Mouse (Mus musculus) heart, adult 2 months (tissue): ENCODE measurements at regions not wholly inside any gene's neighbourhood (a gene's known extent, or its start where the extent isn't known, plus 50 kb on each side); places are given as distances from the start of the nearest gene placed in this dataset.

Experiments used
- DNase-seq, 2 experiments: peaks; one replicate each; pipeline ENCODE4 v3.0.0; 2021
- H3K27ac ChIP-seq: fragments of 200-600 bp; 2 replicates; pipeline ENCODE4 v1.8.1; 2022
- H3K27me3 ChIP-seq: fragments of 200-500 bp; 2 replicates; pipeline ENCODE4 v1.6.1; 2012; ENCODE audit warnings: mild to moderate bottlenecking, low read length, inconsistent platforms, mixed read lengths; ENCODE audit not compliant: control insufficient read depth, insufficient read depth
- H3K36me3 ChIP-seq: fragments of 200-500 bp; 2 replicates; pipeline ENCODE4 v1.6.1; 2012; ENCODE audit warnings: low read length, inconsistent platforms; ENCODE audit not compliant: control insufficient read depth, insufficient read depth
- H3K4me1 ChIP-seq: fragments of 200-500 bp; 2 replicates; pipeline ENCODE4 v1.6.1; 2011; ENCODE audit warnings: low read length; ENCODE audit not compliant: control insufficient read depth, insufficient read depth
- H3K4me3 ChIP-seq: fragments of 200-600 bp; 2 replicates; pipeline ENCODE4 v1.8.1; 2022
- H3K79me2 ChIP-seq: fragments of 200-500 bp; replicated peaks from 2 replicates; pipeline ENCODE4 v1.6.1; 2012; ENCODE audit warnings: mild to moderate bottlenecking, inconsistent platforms, low read length, moderate library complexity, mixed read lengths; ENCODE audit not compliant: control insufficient read depth, insufficient read depth
- H3K9ac ChIP-seq: fragments of 200-500 bp; 2 replicates; pipeline ENCODE4 v1.6.1; 2012; ENCODE audit warnings: low read depth, mild to moderate bottlenecking, control low read depth, inconsistent platforms, low read length, mixed read lengths
- CTCF ChIP-seq: fragments of 200-600 bp; IDR thresholded peaks from 2 replicates; pipeline ENCODE4 v1.8.1; 2022; ENCODE audit warnings: antibody characterized with exemption, mild to moderate bottlenecking, moderate library complexity
- EP300 ChIP-seq: fragments of 200-500 bp; IDR thresholded peaks from 2 replicates; pipeline ENCODE4 v1.6.1; 2011; ENCODE audit warnings: low read depth, low read length, control low read depth; ENCODE audit not compliant: insufficient read depth
- POLR2A ChIP-seq: fragments of 200-500 bp; IDR thresholded peaks from 2 replicates; pipeline ENCODE4 v1.6.1; 2011; ENCODE audit warnings: mild to moderate bottlenecking, low read depth, low read length, control low read depth; ENCODE audit not compliant: insufficient read depth
- WGBS: fragments of 180-500 bp; shearing (Covaris S2); methylation state at CpG from one replicate; pipeline ENCODE4 v1.1.7; 2018; 5-methylcytosine and 5-hydroxymethylcytosine counted together
- intact Hi-C: fragments of 180-260 bp; cut with DNase I; formaldehyde crosslinking; loops from one replicate; pipeline ENCODE4 v1.15.1; 2025

DNA sequence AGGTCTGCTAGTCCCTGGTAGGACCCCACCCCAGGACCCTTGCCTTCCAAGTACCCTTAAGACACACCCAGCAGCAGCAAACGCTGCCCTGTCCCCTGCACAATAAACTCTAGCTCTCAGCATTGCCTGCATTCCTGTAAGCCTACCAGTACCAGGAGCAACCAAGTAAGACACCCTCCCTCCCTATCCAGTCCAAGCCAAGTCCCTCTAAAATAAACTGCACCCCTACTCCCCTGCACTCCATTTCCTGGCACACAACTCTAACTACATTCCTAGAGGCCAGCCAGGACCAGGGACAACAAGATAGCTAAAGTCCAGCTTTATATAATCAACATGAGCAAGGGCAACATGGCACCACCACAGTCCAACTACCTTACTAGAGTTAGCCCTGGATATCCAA, 103.5 kb downstream of the Ids start:
- Histone ChIP-seq H3K36me3 (no peaks in the 10 kb centered on the region), H3K27me3 (no peaks in the 10 kb centered on the region), H3K4me3 (no peak overlapping the region), H3K9ac (no peak overlapping the region), H3K27ac (no peak overlapping the region; the same call in 1 of the 2 replicates), H3K4me1 (no peaks in the 10 kb centered on the region), H3K79me2 (no peaks in the 10 kb centered on the region)
- no peak for TF ChIP-seq EP300
- TF ChIP-seq POLR2A = no peak
- no peak for TF ChIP-seq CTCF
- 75% methylated on average over 1 of the region's 1 CpGs for WGBS
- intact Hi-C loops = no loop called here
- DNase-seq = no peak

DNA sequence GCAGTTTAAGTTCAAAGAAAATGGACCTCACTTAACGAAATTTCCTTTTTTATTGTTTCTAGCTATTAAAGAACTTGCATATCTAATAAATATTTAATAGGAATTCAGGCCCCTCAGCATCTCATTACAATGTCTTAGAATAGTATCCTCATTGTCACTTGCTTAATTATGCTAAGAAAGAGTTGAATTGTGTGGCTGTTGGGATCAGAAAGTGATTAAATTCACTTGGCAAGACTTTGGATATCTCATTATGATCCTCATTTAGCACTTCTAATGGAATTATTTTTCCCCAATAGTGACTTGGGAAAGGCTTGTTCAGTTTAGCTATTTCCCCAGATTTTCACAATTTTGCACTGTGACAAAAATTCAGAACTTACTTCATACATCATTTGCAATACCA, 148.9 kb downstream of the Ids start:
- Histone ChIP-seq H3K4me3 (no peak overlapping the region), H3K36me3 (no peaks in the 10 kb centered on the region), H3K9ac (no peak overlapping the region), H3K27me3 (no peaks in the 10 kb centered on the region), H3K27ac (no peak overlapping the region), H3K79me2 (no peaks in the 10 kb centered on the region), H3K4me1 (no peaks in the 10 kb centered on the region)
- intact Hi-C loops = no loop called here
- TF ChIP-seq CTCF (no peak), EP300 (no peak), POLR2A (no peak)
- 54% methylated on average over 1 of the region's 1 CpGs for WGBS
- DNase-seq = no peak

DNA sequence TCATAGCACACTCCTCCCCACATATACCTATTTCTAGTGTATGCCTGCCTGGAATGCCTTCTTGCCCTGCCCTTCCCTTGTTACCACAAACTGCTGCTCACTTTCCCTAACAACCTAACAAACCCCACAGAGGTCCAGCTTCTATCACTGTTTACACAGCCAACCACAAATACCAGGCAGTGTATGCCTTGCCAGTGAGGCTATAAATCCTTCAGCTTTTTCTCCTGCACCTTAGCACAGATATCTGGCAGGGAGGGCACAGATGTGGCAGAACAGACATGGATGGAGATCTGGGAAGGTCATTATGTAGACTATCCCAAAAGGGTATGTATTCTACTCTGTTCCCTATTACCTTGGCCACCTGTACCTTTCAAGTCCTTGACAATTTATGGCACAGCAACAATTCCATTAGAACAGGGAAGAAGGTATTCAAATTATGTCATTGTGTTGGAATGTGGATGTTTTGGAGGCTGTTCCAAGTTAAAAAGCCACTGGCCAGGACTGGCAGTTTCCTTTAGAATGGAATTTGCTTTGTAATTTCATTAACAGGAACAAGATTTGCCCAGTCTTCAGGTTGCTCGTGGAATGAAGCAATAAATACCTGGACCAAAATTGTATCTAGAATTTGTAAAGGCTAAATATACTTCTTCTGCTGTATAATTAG, 180.3 kb downstream of the Ids start:
- no peak for DNase-seq
- Histone ChIP-seq H3K36me3 (no peaks in the 10 kb centered on the region), H3K27ac (no peak overlapping the region), H3K4me3 (no peak overlapping the region), H3K27me3 (no peaks in the 10 kb centered on the region), H3K79me2 (no peaks in the 10 kb centered on the region), H3K9ac (no peak overlapping the region), H3K4me1 (no peaks in the 10 kb centered on the region)
- 44% methylated on average over 1 of the region's 1 CpGs for WGBS
- intact Hi-C loops = no loop called here
- TF ChIP-seq CTCF (no peak), EP300 (no peak), POLR2A (no peak)

DNA sequence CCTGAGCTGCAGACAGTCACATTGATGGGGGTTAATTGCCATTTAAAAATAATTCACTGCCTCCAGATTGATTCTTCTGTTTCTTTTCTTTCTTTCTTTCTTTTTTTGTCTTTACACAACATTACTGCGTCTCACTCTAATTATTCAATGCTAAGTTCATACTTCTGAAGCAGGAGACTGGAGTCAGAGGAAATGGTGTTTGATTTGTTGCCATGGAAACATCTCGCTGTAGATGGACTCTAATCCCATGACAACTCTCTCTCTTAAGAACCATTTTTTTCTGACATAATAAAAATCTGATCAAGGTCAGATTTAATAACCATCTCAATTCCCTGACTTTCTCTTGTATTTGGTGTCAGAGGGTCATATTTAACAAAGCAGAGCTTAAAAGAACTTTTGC, 195.1 kb downstream of the Ids start:
- no peaks in the 10 kb centered on the region for H3K4me1 ChIP-seq
- intact Hi-C loops = loop anchor here (10.0 kb wide), 1 partner anchor 155 kb away; no protein-coding TSS in a partner anchor
- no peak for TF ChIP-seq POLR2A
- no peaks in the 10 kb centered on the region for H3K36me3 ChIP-seq
- H3K9ac ChIP-seq = no peak overlapping the region
- no peak for DNase-seq
- H3K27me3 ChIP-seq = no peaks in the 10 kb centered on the region
- H3K27ac ChIP-seq = no peak overlapping the region
- H3K4me3 ChIP-seq = no peak overlapping the region
- 66% methylated on average over 2 of the region's 2 CpGs for WGBS
- no peaks in the 10 kb centered on the region for H3K79me2 ChIP-seq

DNA sequence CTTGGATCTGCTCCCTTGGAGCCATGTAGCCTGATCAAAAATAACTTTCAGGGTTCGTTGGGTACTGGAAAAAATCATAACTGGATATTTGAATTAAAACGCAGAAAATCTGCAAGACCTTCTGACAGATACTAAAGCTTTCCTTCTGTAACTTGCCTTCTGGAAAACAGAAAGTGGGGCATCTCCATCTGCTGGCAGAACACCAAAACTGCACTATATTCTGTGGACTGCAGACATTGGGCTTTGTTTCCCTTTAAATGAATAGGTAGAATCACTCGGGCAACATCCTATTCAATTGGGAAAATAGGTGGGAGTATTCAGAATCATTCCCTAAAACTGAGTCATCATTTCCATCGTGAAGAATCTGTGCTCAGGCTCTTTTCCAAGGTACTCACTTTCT, 203.9 kb downstream of the Ids start:
- no peak overlapping the region for H3K4me3 ChIP-seq
- WGBS = 11% methylated on average over 4 of the region's 4 CpGs
- intact Hi-C loops = loop anchor here (10.0 kb wide), 1 partner anchor 164 kb away; no protein-coding TSS in a partner anchor
- no peak overlapping the region for H3K27ac ChIP-seq
- H3K9ac ChIP-seq = no peak overlapping the region
- no peaks in the 10 kb centered on the region for H3K36me3 ChIP-seq
- no peak for DNase-seq
- TF ChIP-seq EP300 (no peak), POLR2A (no peak), CTCF (peak; percentile 65)
- H3K4me1 ChIP-seq = no peaks in the 10 kb centered on the region
- H3K79me2 ChIP-seq = no peaks in the 10 kb centered on the region
- no peaks in the 10 kb centered on the region for H3K27me3 ChIP-seq
